Mouse (Mus musculus) liver, postnatal 0 days (tissue): Measurements from ENCODE around the gene Plekhf1. TPM values are rescaled to one million over a fixed set of nuclear protein-coding genes. Genes with fewer than 3 reads are reported as not detected.

Source experiments
- ATAC-seq: fragments of 200-750 bp; cut with Nextera tagmentation; 2 replicates; pipeline ENCODE4 v1.8.0; 2017; ENCODE audit warnings: mild to moderate bottlenecking, moderate library complexity
- DNase-seq: peaks from one replicate; pipeline ENCODE4 v3.0.0-alpha.2; 2016
- H3K27ac ChIP-seq: fragments of 300-500 bp; sonication (generic); 2 replicates; pipeline ENCODE4 v1.5.1; 2014; ENCODE audit warnings: antibody characterized with exemption, moderate library complexity, mild to moderate bottlenecking, low read depth
- H3K27me3 ChIP-seq: fragments of 300-500 bp; sonication (generic); 2 replicates; pipeline ENCODE4 v1.6.1; 2014; ENCODE audit warnings: low read length, control low read depth, mixed read lengths; ENCODE audit not compliant: insufficient read depth
- H3K36me3 ChIP-seq: fragments of 300-500 bp; sonication (generic); replicated peaks from 2 replicates; pipeline ENCODE4 v1.6.1; 2014; ENCODE audit warnings: mild to moderate bottlenecking, control low read depth, low read length, moderate library complexity, mixed read lengths; ENCODE audit not compliant: insufficient read depth
- H3K4me1 ChIP-seq: fragments of 300-500 bp; sonication (generic); 2 replicates; pipeline ENCODE4 v1.6.1; 2014; ENCODE audit warnings: antibody characterized with exemption, mild to moderate bottlenecking, control low read depth; ENCODE audit not compliant: insufficient read depth
- H3K4me2 ChIP-seq: fragments of 300-500 bp; sonication (generic); 2 replicates; pipeline ENCODE4 v1.6.1; 2014; ENCODE audit warnings: low read depth, mild to moderate bottlenecking, low read length, moderate library complexity, mixed read lengths
- H3K4me3 ChIP-seq: fragments of 300-500 bp; sonication (generic); 2 replicates; pipeline ENCODE4 v1.5.1; 2014; ENCODE audit warnings: low read depth, low read length
- H3K9ac ChIP-seq: fragments of 300-500 bp; sonication (generic); replicated peaks from 2 replicates; pipeline ENCODE4 v1.6.1; 2014; ENCODE audit warnings: mild to moderate bottlenecking, moderate library complexity
- H3K9me3 ChIP-seq: fragments of 300-500 bp; sonication (generic); 2 replicates; pipeline ENCODE4 v1.6.1; 2016; ENCODE audit warnings: mild to moderate bottlenecking, control low read depth, low read length, mixed read lengths
- CTCF ChIP-seq: sonication (generic); IDR thresholded peaks from 2 replicates; pipeline ENCODE4 v1.5.1; 2016; ENCODE audit warnings: antibody characterized with exemption, low read depth
- EP300 ChIP-seq: IDR thresholded peaks from 2 replicates; pipeline ENCODE4 v1.6.1; 2016; ENCODE audit warnings: antibody characterized with exemption, low read depth, mild to moderate bottlenecking
- WGBS: fragments of 180-500 bp; shearing (Covaris S2); extraction: QIAGEN DNeasy Blood & Tissue Kit; methylation state at CpG from one replicate; pipeline ENCODE4 v1.1.7; 2014; ENCODE audit not compliant: insufficient replicate concordance; 5-methylcytosine and 5-hydroxymethylcytosine counted together
- polyA plus RNA-seq: library from polyadenylated mRNA; unstranded; fragments of >200 nt; fragmentation: Nextera tagmentation; extraction: Ambion mirVana; gene quantifications from 2 replicates; pipeline ENCODE4 v1.2.1, GENCODE M21; 2015

The Plekhf1 gene
- polyA plus RNA-seq, 1 experiment from 2014 or later = 0.58 TPM

DNA sequence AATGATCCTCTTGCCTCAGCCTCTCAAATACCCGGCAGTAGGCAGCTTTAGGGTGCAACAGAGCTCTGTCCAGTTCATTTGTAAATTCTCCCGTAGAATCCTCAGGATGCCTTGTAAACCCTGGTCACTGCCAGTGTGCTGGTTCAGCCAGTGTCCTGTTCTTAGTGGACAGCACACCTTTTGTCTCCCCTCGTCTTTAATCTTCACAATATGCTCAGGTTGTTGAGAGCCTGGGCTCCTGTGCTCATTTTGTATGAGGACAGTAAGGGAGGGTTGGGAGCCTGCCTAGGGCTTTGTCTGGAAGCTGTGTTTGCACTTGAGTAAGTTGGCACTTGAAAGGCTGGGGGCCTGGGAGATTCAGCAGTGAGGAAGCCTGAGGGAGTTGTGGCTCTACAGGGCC is 47.9 kb downstream of the Plekhf1 start:
- Histone ChIP-seq H3K9me3 (no peaks in the 10 kb centered on the region), H3K27me3 (0 out of 2 replicates have a peak, but pooled peaks cover 1% of the 10 kb centered on the region), H3K27ac (no peak overlapping the region), H3K36me3 (no peaks in the 10 kb centered on the region), H3K4me3 (no peak overlapping the region), H3K4me2 (no peak overlapping the region), H3K4me1 (peaks cover 7% of the 10 kb centered on the region), H3K9ac (no peak overlapping the region)
- WGBS = 62% methylated on average over 3 of the region's 3 CpGs
- no peak for ATAC-seq
- DNase-seq = no peak
- TF ChIP-seq EP300 = no peak

GRCm38 (mm10) chr7:38176056-38176455 is 51.8 kb downstream of the Plekhf1 start:
- Histone ChIP-seq H3K27me3 (peaks cover 15% of the 10 kb centered on the region; the same call in 1 of the 2 replicates), H3K4me2 (no peak overlapping the region), H3K36me3 (no peaks in the 10 kb centered on the region), H3K27ac (no peak overlapping the region), H3K4me3 (no peak overlapping the region), H3K4me1 (peaks cover 5% of the 10 kb centered on the region; the same call in 1 of the 2 replicates), H3K9me3 (no peaks in the 10 kb centered on the region), H3K9ac (no peak overlapping the region)
- WGBS = 73% methylated on average over 3 of the region's 3 CpGs
- TF ChIP-seq EP300 (no peak), CTCF (no peak)
- DNase-seq (no peak), ATAC-seq (no peak)

- Histone ChIP-seq H3K4me1 (peaks cover 5% of the 10 kb centered on the region; the same call in 1 of the 2 replicates), H3K4me3 (peak overlapping the region; percentile 9; the same call in 1 of the 2 replicates), H3K27ac (no peak overlapping the region), H3K4me2 (peak overlapping the region; percentile 60), H3K27me3 (peaks cover 15% of the 10 kb centered on the region; the same call in 1 of the 2 replicates), H3K9ac (no peak overlapping the region), H3K9me3 (no peaks in the 10 kb centered on the region), H3K36me3 (no peaks in the 10 kb centered on the region)
- 16% methylated on average over 31 of the region's 31 CpGs for WGBS
- TF ChIP-seq CTCF (no peak), EP300 (no peak)
- ATAC-seq = no peak
- no peak for DNase-seq
Measured at GRCm38 (mm10) chr7:38174321-38175148, 53.3 kb downstream of the Plekhf1 start.

DNA sequence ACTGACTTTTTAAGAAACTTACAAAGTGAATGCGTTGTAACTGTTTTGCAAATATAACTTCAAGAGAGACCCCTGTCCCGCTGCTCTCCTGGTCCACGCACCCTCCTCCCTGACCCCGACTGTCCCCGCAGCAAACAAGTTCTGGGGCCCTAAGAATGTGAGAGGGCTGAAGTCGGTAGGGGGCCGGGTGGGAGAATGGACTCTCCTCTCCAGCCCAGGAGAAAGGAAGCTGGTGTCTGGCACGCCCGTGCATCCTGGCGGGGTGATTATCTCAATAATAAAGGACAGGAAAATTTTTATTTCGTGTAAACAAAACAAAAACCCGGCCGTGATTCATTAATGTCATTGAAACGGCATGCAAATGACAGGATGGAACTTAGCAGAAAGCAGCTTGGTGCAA is 53.9 kb downstream of the Plekhf1 start:
- no peaks in the 10 kb centered on the region for H3K36me3 ChIP-seq
- H3K4me2 ChIP-seq = peak overlapping the region; percentile 60
- peaks cover 5% of the 10 kb centered on the region; the same call in 1 of the 2 replicates for H3K4me1 ChIP-seq
- no peak for ATAC-seq
- WGBS = 32% methylated on average over 14 of the region's 14 CpGs
- peak overlapping the region; percentile 9; the same call in 1 of the 2 replicates for H3K4me3 ChIP-seq
- DNase-seq = no peak
- H3K9ac ChIP-seq = no peak overlapping the region
- no peaks in the 10 kb centered on the region for H3K9me3 ChIP-seq
- H3K27me3 ChIP-seq = peaks cover 15% of the 10 kb centered on the region; the same call in 1 of the 2 replicates
- TF ChIP-seq EP300 (no peak), CTCF (no peak)
- no peak overlapping the region for H3K27ac ChIP-seq

- TF ChIP-seq EP300 (no peak), CTCF (peak; percentile 75)
- ATAC-seq (no peak), DNase-seq (no peak)
- Histone ChIP-seq H3K36me3 (no peaks in the 10 kb centered on the region), H3K27ac (no peak overlapping the region), H3K9me3 (no peaks in the 10 kb centered on the region), H3K4me1 (peaks cover 2% of the 10 kb centered on the region; the same call in 1 of the 2 replicates), H3K4me2 (peak overlapping the region; percentile 27; the same call in 1 of the 2 replicates), H3K27me3 (no peaks in the 10 kb centered on the region), H3K4me3 (no peak overlapping the region), H3K9ac (no peak overlapping the region)
- 18% methylated on average over 11 of the region's 11 CpGs for WGBS
Measured at GRCm38 (mm10) chr7:38167724-38168141, 60.1 kb downstream of the Plekhf1 start.

Other genes with a start within 250 kb of the Plekhf1 start
- gene Uri1, start 204.5 kb downstream of the Plekhf1 start, polyA plus RNA-seq = 15.1 and 17.1 TPM in 2 replicates
- gene Ccne1, start 120.5 kb downstream of the Plekhf1 start, polyA plus RNA-seq = 31.1 and 32.4 TPM in 2 replicates
- gene 1600014C10Rik, start 44.8 kb downstream of the Plekhf1 start, polyA plus RNA-seq = 76.6 and 78.1 TPM in 2 replicates
- gene Pop4, start 43.4 kb upstream of the Plekhf1 start, polyA plus RNA-seq = 10.7 and 11.2 TPM in 2 replicates